Mouse (Mus musculus) bone marrow macrophage, adult 2 months (primary cell): ENCODE results near the gene Lta. TPM values are rescaled to one million over a fixed set of nuclear protein-coding genes. Genes with fewer than 3 reads are reported as not detected.
A peak's percentile ranks its signal among the peaks of the same experiment; 100 is the strongest.

Source experiments
- H3K27ac ChIP-seq: 2 replicates; pipeline ENCODE4 v1.5.1; 2012; ENCODE audit warnings: low read depth, low read length; ENCODE audit not compliant: insufficient read depth
- H3K4me1 ChIP-seq: 2 replicates; pipeline ENCODE4 v1.6.1; 2012; ENCODE audit warnings: low read length; ENCODE audit not compliant: control insufficient read depth, insufficient read depth
- H3K4me3 ChIP-seq: 2 replicates; pipeline ENCODE4 v1.5.1; 2012; ENCODE audit warnings: mild to moderate bottlenecking, low read length, moderate library complexity; ENCODE audit not compliant: insufficient read depth
- CTCF ChIP-seq: IDR thresholded peaks from 2 replicates; pipeline ENCODE4 v1.5.1; 2012; ENCODE audit warnings: low read depth, mild to moderate bottlenecking, low read length, moderate library complexity
- POLR2A ChIP-seq: IDR thresholded peaks from 2 replicates; pipeline ENCODE4 v1.6.1; 2012; ENCODE audit warnings: mild to moderate bottlenecking, low read depth, low read length, borderline replicate concordance
- polyA plus RNA-seq: library from polyadenylated mRNA; stranded (reverse); fragments of >200 nt; gene quantifications from 2 replicates; pipeline ENCODE4 v1.2.4, GENCODE M21; 2012; ENCODE audit not compliant: missing spikeins, insufficient read depth, insufficient read length

Lta gene
- polyA plus RNA-seq, 1 experiment: not detected

- TF ChIP-seq POLR2A (no peak), CTCF (no peak)
- Histone ChIP-seq H3K4me1 (peaks cover 46% of the 10 kb centered on the region), H3K27ac (peak within 1 kb of the TSS; percentile 95), H3K4me3 (peak within 1 kb of the TSS; percentile 60)
Measured at GRCm38 (mm10) chr17:35187959-35188610, 17.1 kb downstream of the Lta start, which contains the start of gene Lst1. Gene Lst1, minus strand, starts transcription at chr17:35188439.

GRCm38 (mm10) chr17:35187345-35187744, 17.8 kb downstream of the Lta start:
- no peak for TF ChIP-seq CTCF
- TF ChIP-seq POLR2A: no peak
- peak overlapping the region; percentile 60 for H3K4me3 ChIP-seq
- peaks cover 42% of the 10 kb centered on the region for H3K4me1 ChIP-seq
- H3K27ac ChIP-seq: peak overlapping the region; percentile 95

GRCm38 (mm10) chr17:35186681-35187080, 18.5 kb downstream of the Lta start:
- no peak for TF ChIP-seq POLR2A
- Histone ChIP-seq H3K4me1 (peaks cover 40% of the 10 kb centered on the region), H3K27ac (peak overlapping the region; percentile 95), H3K4me3 (peak overlapping the region; percentile 56)

- Histone ChIP-seq H3K4me3 (peak overlapping the region; percentile 56), H3K4me1 (peaks cover 37% of the 10 kb centered on the region), H3K27ac (peak overlapping the region; percentile 95)
- TF ChIP-seq POLR2A (no peak), CTCF (peak; percentile 9; the same call in 1 of the 2 replicates)
Measured at GRCm38 (mm10) chr17:35185639-35186611, 19.2 kb downstream of the Lta start.

- TF ChIP-seq POLR2A: no peak
- TF ChIP-seq CTCF: no peak
- H3K4me1 ChIP-seq: peaks cover 19% of the 10 kb centered on the region
- no peak overlapping the region for H3K4me3 ChIP-seq
- no peak overlapping the region for H3K27ac ChIP-seq
Measured at GRCm38 (mm10) chr17:35180093-35180492, 25.1 kb downstream of the Lta start.

- no peak overlapping the region for H3K27ac ChIP-seq
- TF ChIP-seq POLR2A (no peak), CTCF (peak; percentile 91)
- peaks cover 22% of the 10 kb centered on the region for H3K4me1 ChIP-seq
- H3K4me3 ChIP-seq: no peak overlapping the region
Measured at GRCm38 (mm10) chr17:35178528-35178927, 26.6 kb downstream of the Lta start.

- Histone ChIP-seq H3K4me3 (no peak within 1 kb of the TSS), H3K4me1 (peaks cover 41% of the 10 kb centered on the region), H3K27ac (peak within 1 kb of the TSS; percentile 88)
- TF ChIP-seq CTCF (no peak), POLR2A (no peak)
Measured at GRCm38 (mm10) chr17:35175968-35176367, 29.2 kb downstream of the Lta start, which contains the start of gene Aif1. Gene Aif1, minus strand, starts transcription at chr17:35176068.

- TF ChIP-seq CTCF: no peak
- TF ChIP-seq POLR2A: no peak
- Histone ChIP-seq H3K4me3 (no peak overlapping the region), H3K4me1 (peaks cover 43% of the 10 kb centered on the region), H3K27ac (peak overlapping the region; percentile 88)
Measured at GRCm38 (mm10) chr17:35175382-35175781, 29.8 kb downstream of the Lta start.

GRCm38 (mm10) chr17:35174201-35174977, 30.8 kb downstream of the Lta start:
- peak overlapping the region; percentile 88 for H3K27ac ChIP-seq
- no peak for TF ChIP-seq POLR2A
- no peak overlapping the region for H3K4me3 ChIP-seq
- peaks cover 43% of the 10 kb centered on the region for H3K4me1 ChIP-seq
